Mouse (Mus musculus) bone marrow, adult 2 months (tissue): ENCODE measurements around the gene Irf6.

Source experiments
- CTCF ChIP-seq: fragments of 200-500 bp; IDR thresholded peaks from 2 replicates; pipeline ENCODE4 v1.5.1; 2011; ENCODE audit warnings: low read length, control low read depth; ENCODE audit not compliant: control insufficient read depth, insufficient read depth
- POLR2A ChIP-seq: fragments of 200-500 bp; IDR thresholded peaks from 2 replicates; pipeline ENCODE4 v1.6.1; 2011; ENCODE audit warnings: low read depth, mild to moderate bottlenecking, control low read depth, low read length, borderline replicate concordance; ENCODE audit not compliant: control insufficient read depth

- TF ChIP-seq CTCF (no peak), POLR2A (no peak)
Measured at GRCm38 (mm10) chr1:193132385-193132784, 20.5 kb upstream of the Irf6 start.
